Mouse (Mus musculus): ENCODE results near the gene Trub1.

DNA sequence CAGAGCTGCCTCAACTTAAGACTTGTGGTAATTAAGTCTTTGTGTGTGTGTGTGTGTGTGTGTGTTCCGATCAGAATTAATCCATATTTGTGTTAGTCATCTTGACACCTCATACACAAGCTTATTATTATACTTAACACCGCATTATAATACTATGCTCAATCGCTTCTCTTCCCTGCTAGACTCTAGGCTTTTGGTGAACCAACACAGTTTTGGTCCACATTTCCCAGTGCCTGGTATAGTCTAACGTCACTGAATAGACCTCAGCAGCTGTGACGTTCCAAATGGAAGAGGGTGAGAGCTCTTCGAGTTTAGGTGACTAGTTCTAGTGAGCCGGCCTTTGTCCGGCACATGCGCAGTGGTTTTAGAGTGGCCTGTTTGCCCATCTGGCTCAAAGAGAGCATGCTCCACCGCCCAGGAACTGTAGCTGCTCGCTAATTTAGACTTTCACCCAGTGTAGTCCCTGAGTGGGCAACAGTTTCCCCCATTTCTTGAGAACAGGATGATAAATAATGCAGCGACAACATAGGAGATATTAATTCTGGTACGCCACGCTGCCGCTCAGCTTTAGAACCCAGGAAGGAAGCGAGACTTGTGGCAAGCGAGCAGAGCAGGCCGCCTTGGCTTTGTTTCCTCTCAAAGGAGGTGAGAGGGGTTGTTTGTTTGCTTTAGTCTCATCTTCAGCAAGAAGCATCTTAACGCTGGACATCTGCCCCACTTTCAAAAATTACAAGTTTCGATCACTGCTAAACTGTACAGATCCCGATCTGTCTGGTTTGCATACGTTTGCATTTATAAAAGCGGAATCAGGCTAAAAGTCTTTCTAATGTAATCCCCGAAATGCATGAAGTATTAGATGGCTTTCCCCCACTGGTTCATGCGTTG, 52.6 kb downstream of the Trub1 start:
- TF ChIP-seq CTCF (IDR thresholded peaks at IDR 0.05; ENCODE audit: extremely low read depth, insufficient read depth, low read length) = no peak
- no peak for TF ChIP-seq POLR2A (IDR thresholded peaks at IDR 0.05; ENCODE audit: extremely low read depth, insufficient read depth, low read length)

Data from cortical plate, adult 2 months (tissue).